Mouse (Mus musculus) ovary, postnatal 36 days (tissue): Measurements from ENCODE around the gene Gm21818.
"Not testable (repeated sequence)": the region's sequence is repeated elsewhere in the genome, so short reads cannot be mapped to it uniquely, and the experiment has no call there.

Experiments
- DNase-seq: peaks from one replicate; pipeline ENCODE4 v3.0.0; 2022; ENCODE audit warnings: low spot score, mixed read lengths

The Gm21818 gene

DNA sequence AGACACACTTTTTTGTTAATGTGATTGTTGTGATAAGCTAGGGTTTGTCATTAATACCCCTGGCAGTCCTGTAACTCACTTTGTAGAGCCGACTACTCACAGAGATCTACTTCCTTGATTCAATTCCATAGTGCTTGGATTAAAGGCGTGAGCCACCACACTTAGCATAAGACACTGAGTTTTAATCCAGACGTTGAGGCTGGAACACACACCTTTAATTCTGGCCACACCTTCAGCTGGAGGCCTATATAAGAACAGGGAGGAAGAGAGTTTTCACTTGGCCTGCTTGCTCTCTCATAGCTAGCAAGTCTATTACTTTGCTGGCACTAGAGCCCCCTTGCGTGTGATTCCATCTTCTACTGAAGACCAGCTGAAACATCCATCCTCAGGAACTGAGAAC is at the start of gene Gm21818:
TSS of gene Gm21818 (plus strand) at position 301 of the 400 bp plus-strand sequence.
- DNase-seq, result not testable (repeated sequence)

DNA sequence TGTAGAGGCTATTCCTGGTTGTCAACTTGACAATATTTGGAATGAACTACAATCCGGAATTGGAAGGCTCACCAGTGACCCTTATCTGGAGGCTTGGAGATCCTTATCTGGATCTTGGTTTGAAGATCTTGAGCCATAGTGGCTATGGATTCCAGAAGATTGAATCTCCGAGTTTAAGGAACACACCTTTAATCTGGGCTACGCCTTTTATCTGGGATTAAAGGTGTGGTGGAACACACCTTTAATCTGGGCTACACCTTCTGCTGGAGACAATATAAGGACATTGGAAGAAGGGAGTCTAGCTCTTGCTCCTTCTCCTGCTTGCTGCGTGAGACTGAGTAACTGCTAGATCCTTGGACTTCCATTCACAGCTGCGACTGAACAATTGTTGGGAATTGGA is 32.3 kb upstream of the Gm21818 start, which contains the start of gene Gm20767:
TSS of gene Gm20767 (plus strand) at position 301 of the 400 bp plus-strand sequence.
- DNase-seq, result not testable (repeated sequence)

DNA sequence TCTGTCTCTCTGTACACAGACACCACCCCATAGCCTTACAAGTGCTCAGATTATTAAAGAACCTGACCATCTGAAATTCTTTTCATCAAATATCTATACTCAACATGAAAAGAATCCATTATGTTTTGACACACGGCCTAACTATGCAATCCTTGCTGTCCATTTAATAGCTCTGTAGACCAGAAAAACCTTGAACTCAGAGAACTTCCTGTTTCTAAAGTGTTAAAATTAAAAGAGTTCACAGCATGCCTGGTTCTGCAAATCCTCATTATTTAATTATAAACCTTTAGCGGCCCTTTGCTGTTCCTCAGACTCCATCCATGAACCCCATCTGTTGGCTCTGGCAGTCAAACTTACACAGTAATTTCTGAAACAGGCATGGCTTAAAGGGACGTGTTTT is 29.9 kb upstream of the Gm21818 start:
- DNase-seq, result not testable (repeated sequence)

DNA sequence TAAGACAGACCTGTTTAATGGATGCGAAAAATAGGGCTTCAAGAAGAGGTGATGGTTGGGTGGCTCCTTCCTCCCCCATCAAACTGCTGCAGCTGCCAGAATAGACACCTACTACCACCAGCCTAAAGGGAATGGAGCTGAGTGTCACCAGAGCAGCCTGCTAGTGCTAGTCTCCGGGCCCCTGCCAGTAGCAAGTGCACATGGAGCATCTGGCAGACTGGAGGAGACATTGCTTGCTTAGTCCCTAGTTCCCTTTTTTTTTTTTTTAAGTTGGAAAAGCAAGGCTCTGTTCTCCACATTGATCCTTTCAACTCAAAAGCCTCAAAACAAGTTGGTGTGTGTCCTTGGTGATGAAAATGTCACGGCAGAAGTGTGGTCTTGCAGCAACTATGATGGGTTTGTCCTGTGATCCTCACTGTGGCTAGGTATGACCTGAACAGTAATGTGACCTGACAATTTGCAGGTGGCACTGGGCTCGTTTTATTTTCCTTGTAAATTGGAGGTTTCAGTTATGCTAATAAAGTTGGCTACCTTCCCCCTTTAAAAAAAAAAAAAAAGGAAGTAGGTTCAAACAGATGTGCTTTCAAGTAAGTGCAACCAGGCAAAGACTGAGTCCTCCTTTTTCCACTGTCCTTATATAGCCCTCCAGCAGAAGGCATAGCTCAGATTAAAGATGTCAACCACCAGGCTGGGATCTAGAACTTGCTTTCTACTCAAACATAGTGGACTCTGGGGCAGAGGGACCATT is 22.4 kb upstream of the Gm21818 start:
- not testable (repeated sequence) for DNase-seq

DNA sequence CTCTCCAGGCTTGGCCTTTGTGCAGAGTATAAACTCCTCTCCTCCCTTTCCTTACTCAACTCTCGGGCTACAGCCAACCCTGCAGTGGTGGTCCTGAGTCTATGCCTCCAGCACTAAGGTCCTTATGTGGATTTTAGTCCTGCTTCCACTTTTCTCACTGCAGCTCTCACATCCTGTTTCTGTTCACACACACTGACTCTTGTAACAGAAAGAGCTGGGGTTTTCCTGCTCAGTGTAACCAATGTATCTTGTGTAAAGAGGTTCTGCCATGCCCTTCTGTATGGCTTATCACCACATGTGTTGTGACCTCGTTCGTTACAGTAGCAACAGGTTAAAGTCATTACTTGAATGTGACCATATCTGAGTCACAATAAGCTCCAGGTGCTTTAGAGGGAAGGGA is 21.6 kb upstream of the Gm21818 start:
- not testable (repeated sequence) for DNase-seq

DNA sequence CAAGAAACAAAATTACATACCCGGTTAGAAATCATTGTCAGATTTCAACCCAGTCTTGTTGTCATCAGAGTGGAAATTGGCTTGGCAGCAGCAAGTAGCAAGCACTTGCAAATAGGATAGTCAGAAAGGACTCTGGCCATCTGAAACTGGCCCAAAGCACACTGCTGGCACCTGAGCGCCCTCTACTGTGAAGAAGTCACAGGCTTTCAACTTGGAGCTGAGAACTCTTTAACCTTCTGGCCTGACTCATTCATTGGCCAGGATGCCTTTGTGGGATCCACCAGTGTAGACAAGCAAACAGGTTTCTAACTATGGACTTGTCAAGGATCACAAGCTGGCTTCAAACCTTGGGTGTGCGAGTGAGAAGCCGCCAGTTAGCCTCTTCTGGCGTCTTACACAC is 3.9 kb upstream of the Gm21818 start:
- not testable (repeated sequence) for DNase-seq

DNA sequence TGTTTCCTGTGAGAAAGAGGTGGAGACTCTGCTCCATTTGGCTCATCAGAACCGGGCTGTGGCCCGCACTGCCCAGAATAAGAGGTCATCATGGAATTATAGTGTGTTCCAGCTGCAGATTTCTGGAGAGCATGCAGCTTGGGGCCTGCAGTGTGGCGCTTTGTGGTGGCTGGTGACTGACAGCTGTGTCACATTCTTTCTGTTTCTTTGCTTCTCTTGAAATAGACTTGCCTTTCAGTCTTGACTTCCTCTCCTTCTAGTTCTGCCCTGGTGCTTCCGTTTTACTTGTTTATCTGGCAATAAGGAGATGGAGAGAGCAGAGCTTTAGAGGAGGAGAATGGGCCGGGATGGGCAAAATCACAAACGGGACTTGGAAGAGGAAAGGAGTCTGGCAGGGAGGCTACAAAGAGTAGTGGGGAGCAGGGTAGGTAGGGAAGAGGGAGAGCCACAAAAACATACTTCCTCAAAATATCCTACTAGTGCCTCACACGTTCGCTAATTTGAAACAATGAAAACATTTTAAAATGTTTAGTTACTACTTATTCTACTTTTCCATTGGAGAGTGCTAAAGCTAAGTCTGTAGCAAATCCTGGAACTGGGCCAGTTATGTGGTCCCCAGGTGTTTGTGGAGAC is 24.1 kb downstream of the Gm21818 start:
- not testable (repeated sequence) for DNase-seq

DNA sequence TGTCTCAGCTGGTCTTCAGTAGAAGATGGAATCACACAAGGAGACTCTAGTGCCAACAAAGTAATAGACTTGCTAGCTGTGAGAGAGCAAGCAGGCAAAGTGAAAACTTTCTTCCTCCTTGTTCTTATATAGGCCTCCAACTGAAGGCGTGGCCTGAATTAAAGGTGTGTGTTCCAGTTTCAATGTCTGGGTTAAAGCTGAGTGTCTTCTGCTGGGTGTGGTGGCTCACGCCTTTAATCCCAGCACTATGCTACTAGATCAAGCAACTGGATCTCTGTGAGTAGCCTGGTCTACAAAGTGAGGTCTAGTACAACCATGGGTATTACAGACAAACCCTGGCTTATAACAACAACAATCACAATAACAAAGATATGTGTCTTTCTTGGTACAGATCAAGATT is 43.6 kb downstream of the Gm21818 start, which contains the start of gene Gm21762:
TSS of gene Gm21762 (minus strand) at position 101 of the 400 bp plus-strand sequence.
- not testable (repeated sequence) for DNase-seq

DNA sequence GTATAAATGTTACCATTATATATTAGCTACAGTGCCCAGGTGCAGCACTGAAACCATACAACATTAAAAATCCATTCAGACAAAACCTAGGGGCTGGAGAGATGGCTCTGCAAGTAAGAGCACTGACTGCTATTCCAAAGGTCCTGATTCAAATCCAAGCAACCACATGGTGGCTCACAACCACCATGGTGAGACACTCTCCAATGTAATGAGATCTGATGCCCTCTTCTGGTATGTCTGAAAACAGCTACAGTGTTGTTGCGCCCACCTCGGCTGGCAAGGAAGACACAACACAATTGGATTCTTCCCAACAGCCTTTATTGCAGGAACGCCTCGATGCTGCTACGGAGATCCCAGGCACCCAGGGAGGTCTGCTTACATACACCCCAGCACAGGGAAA is 48.7 kb downstream of the Gm21818 start:
- not testable (repeated sequence) for DNase-seq

DNA sequence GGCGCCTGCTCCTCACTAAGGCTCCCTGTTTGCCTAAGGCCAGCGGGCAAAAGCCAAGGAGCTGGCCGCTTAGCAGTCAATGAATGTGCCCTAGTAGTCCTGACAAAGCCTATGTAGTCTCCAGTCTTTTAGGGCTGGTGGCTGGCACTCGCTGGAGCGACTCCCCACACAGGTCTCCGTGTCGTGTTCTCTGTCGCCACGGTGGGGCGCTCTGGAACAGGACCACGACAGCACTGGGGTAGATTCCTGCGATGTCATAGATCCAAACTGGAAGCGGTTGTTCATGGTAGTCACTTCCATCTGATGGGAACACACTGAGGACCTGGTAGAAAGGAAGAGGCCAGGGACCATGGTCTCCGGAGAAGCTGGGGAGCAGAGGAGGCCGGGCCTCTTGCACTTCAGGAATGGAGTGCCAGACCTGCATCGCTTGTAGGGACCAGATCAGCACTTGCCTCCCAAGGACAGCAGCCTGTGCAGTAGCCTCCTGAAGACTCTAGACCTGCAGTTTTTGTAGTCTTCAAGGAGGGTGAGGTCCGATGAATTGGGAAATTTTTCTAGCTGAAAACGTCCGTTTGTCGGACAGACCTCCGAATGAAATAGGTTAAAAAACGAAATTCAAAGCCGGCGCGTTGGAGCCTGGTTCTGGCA is 50.9 kb downstream of the Gm21818 start:
- DNase-seq, result not testable (repeated sequence)
